Mouse (Mus musculus) cerebellum, postnatal 14 days (tissue): ENCODE data around the gene Vezt.
A peak's percentile ranks its signal among the peaks of the same experiment; 100 is the strongest.

Experiments
- DNase-seq, 2 experiments: peaks; one replicate each; pipeline ENCODE4 v3.0.0; 2021; ENCODE audit warnings: mixed read lengths in 2 of 2

Vezt gene

GRCm38 (mm10) chr10:94035658-94036374 lies at the start of gene Vezt, which contains the start of gene Fgd6:
Gene Vezt (minus strand): TSS chr10:94035817.
Gene Fgd6 (plus strand): TSS chr10:94036001.
- DNase-seq: peak; percentile 99 to 100

DNA sequence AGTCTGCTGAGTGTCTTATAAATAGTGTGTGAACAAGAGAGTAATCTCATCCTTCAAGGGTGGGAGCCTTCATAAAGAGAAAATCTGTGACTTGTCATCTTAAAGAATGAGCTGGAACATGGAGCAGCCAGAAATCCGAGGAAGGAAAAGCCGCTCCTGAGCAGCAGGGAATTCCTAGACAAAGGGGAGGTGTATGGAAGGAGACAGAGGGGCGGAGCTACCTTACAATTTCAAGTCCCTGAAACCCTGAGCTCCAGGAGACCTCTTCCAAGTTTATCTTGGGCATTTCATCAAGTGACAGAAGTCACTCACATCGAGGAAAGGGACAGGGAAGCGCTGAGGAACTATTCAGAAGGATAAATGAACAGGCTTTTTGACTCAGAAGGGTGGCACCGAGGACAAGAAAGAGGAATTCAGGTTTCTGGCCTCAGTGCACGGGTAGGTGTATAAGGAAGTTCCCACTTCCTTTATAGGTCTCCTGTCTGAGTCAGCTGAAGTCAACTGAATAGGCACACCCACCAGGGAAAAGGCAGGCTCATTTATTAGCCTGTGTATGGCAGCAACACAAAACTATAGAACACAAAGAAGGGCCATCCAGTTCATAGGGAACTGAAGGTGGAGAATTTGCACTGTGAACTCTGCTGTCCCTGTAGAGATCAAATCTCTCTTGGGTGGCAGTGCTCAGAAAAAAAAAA lies 46.6 kb upstream of the Vezt start:
- no peak for DNase-seq

DNA sequence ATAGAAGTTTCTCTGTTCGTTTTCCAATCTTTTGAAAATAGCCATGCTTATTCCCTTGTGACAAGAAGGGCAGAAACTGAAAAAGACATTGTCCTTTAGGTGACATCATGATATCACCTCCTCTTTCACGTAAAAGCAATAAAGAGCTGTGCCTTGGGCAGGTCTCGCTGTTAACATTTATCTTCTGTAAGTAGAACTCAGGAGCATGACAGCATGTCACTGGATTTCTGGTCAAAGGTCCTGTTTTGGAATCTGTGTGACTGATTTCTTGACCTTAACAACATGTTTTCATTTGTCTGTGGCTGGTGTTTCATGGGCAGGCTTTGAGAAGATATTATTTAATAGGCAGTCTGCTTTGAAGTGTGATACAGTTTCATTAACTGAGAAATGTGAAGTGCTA lies 45.1 kb upstream of the Vezt start:
- no peak for DNase-seq

DNA sequence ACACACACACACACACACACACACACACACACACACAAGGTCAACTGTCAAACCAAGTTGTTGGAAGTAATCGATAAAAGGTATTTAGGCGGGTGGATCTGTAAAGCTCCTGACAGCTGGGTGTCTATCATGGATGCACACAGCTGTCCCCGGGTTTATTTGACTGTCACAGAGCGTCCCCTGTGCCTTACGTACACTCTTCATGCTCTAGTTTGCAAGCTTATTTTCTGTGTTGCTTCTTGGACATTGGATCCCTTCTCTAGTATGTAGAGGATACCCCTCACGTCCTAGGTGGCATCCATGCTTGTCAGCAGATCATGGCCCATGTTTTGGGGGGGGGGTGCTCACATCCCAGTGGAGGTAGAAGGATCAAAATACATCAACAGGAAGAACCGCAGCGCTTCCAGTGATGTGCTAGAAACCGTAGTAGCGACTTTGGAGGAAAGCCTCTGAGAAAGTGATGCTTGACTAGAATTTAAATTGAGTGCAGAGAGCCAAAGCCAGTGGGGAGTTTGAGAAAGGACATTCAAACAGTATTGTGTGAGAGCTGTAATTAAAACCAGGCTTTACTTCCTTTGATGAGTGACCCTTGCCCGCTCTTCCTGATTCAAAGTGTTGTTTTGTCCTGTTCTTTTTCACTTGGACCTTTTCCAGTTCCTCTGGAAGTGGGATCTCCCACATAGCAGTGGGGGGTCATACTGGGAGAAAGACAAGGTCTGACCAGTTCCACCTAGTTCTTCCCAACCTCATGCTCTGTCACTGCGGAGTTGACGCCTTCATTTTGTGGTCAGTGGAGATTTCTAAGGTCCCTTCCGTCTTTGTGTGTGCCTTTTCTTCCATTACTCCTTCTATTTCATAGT lies 41.6 kb upstream of the Vezt start:
- no peak for DNase-seq

- DNase-seq: no peak
Measured at GRCm38 (mm10) chr10:94072916-94073465, 37.4 kb upstream of the Vezt start.

- DNase-seq: peak in 1 of 2 experiments; percentile 47
Measured at GRCm38 (mm10) chr10:94072261-94072915, 36.8 kb upstream of the Vezt start.

DNA sequence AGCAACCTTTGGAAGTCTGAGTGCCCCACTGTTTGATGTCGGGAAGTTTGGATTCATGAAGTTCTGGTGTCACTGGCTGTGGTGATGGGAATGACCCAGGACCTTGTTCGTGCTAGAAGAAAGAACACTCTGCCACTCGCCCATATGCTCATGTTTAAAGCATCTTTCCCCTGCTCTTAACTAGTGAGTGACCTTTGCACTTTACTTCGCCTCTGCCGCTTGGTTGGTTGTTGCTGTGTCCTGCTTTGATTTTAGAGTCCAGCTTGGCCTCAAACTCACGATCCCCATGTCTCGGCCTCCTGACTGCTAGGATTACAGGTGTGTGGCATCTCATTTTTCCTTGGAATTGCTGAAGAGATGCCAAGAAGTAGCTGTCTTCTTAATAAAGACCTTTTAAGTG lies 36.0 kb upstream of the Vezt start:
- DNase-seq: no peak

- DNase-seq: peak; percentile 62 to 65
Measured at GRCm38 (mm10) chr10:94068701-94069100, 33.1 kb upstream of the Vezt start.

- DNase-seq: peak; percentile 57 to 59
Measured at GRCm38 (mm10) chr10:94066896-94067295, 31.3 kb upstream of the Vezt start.

- no peak for DNase-seq
Measured at GRCm38 (mm10) chr10:94062357-94062756, 26.7 kb upstream of the Vezt start.

DNA sequence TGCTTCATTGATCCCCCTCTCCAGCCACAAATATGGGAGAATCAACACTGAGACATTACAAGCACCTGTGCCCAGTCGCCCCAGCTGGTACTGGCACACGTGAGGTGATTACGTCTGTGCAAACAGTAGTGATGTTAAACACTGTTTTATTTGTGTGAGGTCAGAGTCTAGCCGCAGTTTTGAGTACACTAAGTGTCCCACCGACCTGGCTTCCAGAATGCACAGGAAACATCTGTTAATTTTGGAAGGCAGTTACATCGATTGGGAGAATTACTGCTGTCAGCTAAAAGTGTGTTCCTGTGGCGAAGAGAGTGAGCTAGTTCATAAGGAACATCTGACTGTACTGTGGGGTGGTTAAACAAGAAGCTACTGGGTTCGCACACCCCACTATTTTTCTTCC lies 24.6 kb upstream of the Vezt start:
- no peak for DNase-seq

DNA sequence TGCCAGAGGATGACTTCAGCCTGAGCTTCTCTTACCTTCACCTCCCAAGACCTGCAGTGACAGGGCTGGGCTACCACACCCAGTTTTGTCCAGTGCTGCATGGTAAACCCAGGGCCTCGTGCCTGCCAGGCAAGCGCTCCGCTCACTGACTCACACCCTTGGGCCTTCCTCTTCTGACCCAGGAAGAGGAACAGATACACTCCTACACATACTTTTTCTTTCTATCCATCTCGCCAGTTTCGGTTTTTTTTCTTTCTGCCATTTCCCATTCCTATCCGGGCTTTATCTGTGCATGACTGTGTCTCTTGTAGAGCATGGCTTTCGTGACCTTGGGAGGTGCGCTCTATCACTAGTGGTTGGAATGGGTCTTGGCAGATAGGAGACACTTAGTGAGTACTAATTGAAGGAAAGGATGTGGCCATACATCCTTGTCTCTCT lies 24.0 kb upstream of the Vezt start:
- no peak for DNase-seq

GRCm38 (mm10) chr10:94056487-94056886 lies 20.9 kb upstream of the Vezt start:
- no peak for DNase-seq

DNA sequence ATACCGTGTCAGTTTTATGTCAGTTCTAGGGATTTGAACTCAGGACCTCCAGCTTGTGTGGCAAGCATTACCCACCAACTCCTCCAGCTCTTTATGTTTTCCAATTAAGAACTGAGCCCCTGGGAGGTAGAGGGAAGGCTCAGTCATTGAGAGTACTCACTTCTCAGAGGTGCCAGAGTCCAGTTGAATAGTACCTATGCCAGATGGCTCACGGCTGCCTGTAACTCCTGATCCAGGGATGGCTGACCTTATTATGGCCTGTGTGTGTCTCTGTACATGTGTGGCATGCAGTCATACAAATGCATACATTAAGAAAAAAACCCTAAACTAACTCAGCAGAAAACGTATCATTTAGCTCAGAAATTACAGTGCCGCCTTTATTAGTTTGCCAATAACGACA lies 15.1 kb upstream of the Vezt start:
- no peak for DNase-seq

DNA sequence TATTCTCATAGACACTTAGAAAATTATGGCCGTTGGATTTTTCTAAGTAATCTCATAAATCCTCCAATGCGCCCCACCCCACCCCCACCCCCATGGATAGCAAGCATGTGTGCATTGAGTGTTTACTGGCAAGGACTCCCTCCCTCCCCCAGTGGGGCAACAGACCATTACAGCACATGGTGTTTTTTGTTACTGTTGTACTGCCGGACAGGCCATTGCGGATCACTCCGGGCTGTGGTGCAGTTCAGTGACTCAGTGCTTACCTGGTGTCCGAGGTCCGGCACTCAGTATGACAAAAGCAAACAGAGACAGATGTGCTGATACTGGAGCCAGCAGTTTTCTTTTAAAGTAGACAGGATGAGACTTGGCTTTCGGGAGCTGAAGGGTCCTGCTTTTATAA lies 13.5 kb upstream of the Vezt start:
- peak in 1 of 2 experiments; percentile 24 for DNase-seq

- no peak for DNase-seq
Measured at GRCm38 (mm10) chr10:94047845-94048559, 12.4 kb upstream of the Vezt start.

GRCm38 (mm10) chr10:94047024-94047423 lies 11.4 kb upstream of the Vezt start:
- no peak for DNase-seq

- DNase-seq: no peak
Measured at GRCm38 (mm10) chr10:94045301-94045700, 9.7 kb upstream of the Vezt start.

- no peak for DNase-seq
Measured at GRCm38 (mm10) chr10:94043908-94044307, 8.3 kb upstream of the Vezt start.

DNA sequence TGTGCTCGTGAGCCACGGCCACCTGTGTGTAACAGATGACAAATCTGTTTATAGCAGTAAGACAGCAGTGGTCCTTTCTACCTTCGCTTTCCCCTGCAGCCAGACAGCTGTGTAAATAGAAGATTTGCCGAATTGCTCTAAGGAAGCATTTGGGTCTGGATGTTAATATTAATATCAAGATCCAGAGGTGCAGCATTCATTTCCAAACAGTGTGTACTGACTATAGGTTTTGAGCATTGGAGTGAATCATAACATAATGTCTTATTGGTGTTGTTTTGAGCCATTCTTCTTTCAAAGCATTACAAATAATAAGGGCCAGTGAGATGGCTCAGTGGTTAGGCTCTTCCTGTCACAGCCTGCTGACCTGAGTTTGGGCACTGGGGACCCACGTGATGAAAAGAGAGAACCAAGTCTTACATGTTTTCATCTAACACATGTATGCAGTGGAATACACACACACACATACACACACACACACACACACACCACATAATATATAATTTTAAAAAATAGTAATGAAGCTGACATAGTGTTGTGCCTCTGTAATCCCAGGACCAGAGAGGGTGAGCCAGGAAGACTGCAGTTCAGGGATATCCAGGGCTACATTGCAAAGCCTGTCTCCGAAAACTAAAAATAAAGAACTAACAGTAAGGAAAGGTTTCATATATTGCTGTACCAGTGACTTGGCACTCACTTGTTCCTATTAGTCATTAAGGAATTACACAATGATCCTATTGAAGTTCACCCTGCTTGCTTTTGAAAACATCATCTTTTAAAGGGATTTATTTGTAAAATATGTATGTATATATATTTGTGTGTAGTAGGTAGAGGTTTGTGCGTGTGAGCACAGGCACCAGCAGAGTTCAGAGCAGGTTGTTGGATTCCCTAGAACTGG lies 3.0 kb upstream of the Vezt start:
- no peak for DNase-seq

DNA sequence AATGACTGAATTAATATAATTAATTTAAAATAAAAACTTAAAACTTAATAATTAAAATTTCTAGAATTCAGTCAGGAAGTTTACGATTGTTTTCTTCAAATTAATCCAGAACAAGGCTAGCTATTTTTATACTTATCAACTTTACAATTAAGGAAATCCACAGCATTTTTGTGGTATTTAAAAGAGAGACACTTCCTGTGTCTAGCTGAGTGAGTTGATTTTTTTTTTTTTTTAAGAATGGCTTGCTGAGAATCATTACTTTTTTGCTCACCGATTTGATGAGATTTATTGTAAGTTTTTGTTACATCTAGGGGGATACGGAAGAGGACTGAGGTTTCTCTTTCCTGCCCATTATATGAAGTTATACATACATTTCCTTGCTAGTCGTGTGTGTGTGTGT lies 2.0 kb upstream of the Vezt start:
- DNase-seq: no peak
